Mouse (Mus musculus) spleen, postnatal 14 days (tissue): ENCODE measurements at regions not wholly inside any gene's neighbourhood (a gene's known extent, or its start where the extent isn't known, plus 50 kb on each side); places are given as distances from the start of the nearest gene placed in this dataset.

Source experiments
- DNase-seq, 2 experiments: peaks; one replicate each; pipeline ENCODE4 v3.0.0; 2021 to 2022; ENCODE audit warnings: low spot score in 2 of 2

- no peak for DNase-seq
Observed at GRCm38 (mm10) chr10:98765786-98766419, 148.3 kb upstream of the Atp2b1 start.

DNA sequence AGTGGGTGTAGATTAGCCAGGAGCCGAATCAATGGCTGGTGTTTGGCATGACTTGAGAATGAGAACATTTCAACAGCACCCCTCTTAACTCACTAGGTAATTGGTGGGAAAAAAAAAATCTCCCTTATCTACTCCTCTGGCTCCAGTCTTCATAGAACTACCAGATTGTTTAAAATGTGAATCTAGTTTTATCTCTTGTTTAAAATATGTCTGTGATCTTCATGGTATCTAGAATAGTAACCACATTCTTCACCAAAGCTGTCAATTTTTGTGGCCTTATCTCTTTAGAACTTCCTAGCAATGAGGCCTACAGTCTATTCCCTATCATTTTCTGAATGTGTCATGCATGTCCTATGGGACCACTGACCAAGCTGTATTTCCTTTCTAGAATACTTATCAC lies 134.4 kb upstream of the Atp2b1 start:
- DNase-seq = no peak

DNA sequence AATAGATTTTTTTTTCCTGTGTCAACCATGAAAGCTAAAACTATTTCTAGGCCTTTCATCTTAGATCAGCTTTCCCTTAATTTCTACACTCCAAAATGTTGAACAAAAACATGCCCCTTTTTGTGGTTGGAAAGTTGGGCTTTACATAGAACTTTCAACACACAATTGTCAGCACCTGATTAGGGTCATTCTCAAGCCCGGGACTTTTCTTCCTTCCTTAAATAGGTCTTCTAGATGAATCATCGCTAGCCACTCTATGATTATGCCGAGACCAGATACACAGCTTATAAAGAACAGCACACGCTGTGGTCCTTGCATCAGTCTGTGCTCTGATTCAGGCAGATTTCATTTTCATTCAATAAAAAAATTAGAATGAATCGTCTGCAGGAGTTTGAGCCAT lies 133.3 kb upstream of the Atp2b1 start:
- no peak for DNase-seq

DNA sequence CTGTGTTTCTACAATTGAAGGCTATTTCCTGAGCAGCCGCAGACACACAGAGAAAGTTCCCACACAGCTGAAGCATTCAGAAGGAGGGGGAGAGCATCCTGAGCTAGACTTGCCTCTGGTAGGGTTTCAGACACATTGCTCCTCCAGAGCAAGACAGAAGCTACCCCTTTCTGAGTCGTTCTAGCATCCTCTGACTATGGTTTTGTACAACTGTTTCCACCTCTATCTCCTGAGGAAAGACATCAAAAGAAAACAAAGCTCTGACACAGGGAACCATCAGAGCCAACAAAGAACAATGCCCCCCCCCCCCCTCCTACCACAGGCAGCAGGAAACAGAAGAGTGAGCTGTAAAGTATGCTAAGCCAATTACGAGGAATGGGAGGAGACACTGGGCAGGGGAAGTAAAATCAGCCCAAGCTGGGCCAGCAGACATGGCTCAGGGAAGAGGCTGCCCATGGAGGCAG lies 132.3 kb upstream of the Atp2b1 start:
- DNase-seq = no peak

DNA sequence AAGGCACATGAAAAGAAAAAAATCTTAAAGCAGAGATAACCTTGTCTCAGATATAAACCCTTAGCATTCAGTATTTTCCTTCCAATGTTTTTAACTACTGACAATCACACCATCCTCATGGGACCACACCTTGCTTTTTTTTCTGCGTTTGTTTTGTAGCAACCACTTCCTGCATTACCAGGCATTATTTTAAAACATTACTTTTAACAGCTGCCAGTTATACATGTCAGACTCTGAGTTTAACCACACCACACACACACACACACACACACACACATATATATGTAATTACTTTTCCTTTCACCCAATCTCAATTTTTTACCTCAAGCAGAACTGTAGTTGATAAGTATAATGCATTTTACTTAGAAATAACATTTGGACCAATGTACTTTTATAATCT lies 128.8 kb upstream of the Atp2b1 start:
- DNase-seq = no peak

DNA sequence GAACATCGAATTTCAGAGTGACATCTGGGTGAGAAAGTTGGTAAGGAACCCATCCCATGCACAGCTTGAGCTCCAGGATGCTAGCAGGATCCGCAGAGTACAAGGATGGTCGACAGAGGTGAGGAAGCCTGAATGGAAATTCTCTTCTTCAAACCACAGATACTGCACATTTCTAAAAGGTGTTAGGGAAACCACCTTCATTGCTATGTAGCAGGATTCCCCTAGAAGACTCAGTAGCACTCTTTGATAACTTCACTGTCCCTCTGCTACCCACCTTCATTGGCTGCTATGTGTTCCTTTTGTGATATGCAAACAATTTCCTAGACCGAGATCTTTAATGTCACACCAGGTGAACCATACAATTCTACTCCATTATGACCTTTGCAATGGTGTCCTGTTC lies 128.1 kb upstream of the Atp2b1 start:
- DNase-seq = no peak

DNA sequence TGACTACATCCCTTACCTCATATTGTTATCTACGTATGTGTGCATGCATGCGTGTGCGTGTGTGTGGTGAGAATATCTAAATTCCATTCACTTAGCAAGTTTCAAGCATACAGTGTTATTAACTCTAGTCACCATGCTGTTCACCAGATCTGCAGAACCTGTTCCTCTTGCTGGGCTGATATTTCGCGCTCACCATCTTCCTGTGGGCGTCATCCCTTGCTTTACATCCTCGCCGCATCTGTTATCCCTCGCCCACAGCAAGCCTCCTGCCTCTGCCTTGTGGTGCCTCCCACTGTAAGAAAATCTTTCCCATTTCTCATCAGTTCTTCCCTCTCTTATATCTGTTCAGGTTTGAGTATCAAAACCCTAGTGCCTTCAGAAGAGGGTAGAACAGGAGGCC lies 124.4 kb upstream of the Atp2b1 start:
- no peak for DNase-seq

DNA sequence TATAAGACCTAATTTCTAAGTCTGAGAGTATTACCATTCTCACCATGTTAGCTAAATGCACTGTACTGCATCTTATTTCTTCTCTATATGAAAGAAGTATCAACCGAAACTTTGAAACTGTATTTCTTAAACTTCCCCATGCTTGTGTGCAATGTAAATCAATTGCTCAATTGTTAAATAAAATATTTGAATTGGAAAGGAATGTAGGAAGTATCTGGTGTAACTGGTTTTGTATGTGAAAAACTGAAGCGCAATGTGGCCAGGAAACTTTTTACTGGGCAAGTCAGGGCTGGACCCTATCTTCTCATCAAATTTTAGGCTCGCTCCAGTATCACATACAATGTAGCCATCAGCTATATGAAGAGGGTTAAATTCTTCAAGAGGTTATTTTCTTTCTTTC lies 123.8 kb upstream of the Atp2b1 start:
- DNase-seq = no peak

- no peak for DNase-seq
Observed at GRCm38 (mm10) chr10:98792019-98792741, 122.0 kb upstream of the Atp2b1 start.

DNA sequence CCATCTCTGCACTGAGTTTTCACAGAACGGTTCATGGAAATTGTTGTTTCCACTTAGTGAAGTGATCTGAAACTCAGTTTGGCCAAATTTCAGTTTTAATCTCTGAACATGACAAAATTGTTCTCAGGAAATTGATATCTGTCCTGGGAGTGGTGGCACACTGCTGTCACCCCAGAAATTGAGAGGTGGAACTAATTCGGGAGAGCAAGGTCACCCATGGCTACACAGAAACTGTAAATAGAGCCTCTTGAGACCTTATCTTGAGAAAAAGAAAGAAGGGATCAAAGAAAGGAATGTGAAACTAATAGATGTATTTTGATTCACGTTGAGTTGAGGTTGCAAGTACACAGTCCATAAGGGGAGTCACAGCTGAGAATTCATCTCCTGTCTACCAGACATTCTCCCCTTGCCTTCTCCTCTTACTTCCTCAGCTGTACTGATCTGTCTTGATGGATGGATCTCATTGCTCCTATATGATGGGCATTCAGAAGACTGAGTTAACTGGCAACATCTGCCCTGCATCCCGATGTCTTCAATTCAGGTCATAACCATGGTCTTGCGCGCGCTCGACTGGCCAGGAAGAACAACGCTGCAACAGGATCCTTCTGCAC lies 120.2 kb upstream of the Atp2b1 start:
- no peak for DNase-seq

DNA sequence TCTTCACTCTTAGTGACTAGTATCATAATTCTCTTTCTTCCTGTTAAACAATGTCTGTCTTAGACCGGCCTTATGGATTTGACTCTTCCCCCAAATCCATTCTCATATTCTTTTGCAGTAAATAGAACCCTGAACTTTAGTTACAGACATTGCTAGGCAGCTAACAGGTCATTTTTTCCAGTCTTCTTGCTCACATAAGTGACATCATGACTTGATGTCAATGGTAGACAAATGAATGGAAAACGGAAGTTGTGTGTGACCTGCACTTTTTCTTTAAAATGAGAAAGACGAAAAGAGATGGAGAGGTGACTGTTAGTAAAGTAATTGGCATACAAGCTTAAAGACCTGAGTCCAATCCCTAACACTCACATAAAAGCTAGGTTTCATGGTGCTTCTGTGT lies 118.2 kb upstream of the Atp2b1 start:
- no peak for DNase-seq

DNA sequence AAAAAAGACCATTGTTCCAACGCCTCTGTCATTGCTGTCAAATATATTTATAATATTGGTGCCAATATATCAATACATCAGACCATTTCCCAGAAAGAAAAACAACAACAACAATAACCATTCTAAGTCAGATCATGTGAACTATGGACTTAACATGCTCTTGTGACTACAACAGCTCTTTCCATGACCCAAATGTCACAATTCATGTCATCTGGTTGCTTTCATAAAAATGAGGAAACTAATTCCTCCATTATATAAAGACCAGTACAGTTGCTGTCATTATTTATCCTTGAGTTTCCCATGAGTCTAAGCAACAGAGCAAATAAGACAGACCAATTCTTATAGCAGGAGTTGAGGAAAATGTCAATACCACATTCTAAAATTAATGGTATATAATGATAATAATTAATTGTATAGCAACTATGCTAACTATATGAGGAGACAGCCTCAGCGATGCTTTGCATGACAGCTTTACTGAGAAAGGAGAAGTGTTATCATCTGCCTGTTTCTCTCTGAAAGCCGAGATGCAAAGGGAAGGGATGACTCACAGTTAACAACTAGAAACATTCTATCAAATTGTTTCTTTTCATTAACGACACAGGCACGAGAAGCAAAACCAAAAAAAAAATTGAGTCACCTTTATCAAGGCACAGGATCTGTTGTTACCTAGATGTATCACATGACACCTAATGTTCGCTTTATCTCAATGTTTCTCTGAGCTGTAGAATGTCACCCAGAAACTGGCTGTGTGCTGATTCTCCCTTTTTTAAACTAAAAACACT lies 115.4 kb upstream of the Atp2b1 start:
- no peak for DNase-seq

- DNase-seq = no peak
Observed at GRCm38 (mm10) chr10:98799830-98800229, 114.4 kb upstream of the Atp2b1 start.

DNA sequence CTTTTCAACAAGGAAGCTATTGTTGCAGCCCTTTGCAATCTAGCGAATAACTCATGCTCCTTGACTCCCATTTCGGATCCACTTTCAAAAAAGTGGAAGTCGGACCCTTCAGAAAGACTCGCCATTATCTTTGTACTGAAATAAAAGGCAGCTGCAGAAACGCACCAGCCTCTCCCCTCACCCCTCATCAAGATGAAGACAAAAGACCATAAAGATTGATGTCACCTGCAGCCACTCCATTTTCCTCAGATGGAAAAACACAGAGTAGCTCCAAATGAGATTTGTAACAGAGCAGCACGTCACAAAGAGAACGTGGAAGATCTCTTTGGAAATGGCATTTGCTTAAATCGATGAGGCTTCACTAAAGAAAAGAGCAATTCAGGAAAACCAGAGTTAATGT lies 113.3 kb upstream of the Atp2b1 start:
- no peak for DNase-seq

GRCm38 (mm10) chr10:98805013-98805412 lies 109.2 kb upstream of the Atp2b1 start:
- DNase-seq = no peak

GRCm38 (mm10) chr10:98806798-98807535 lies 107.2 kb upstream of the Atp2b1 start:
- no peak for DNase-seq

DNA sequence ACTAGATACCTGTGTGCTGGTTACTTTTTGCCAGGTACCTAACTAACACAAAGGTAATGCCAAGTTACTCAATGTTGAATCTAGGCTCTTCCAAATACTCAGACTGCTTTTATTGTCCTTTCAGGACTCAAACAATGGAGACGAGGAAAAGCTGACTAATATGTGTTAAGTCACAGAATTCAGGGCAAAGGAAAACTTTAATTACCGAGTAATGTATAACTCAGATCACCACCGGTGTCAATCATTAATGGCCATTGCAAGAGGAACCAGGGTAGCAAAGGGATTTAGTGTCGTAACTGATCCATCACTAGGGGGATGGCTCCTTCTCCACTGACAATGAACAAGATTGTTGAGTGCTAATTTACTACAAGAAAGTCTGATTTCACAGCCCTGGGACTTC lies 105.6 kb upstream of the Atp2b1 start:
- DNase-seq = no peak

- DNase-seq = no peak
Observed at GRCm38 (mm10) chr10:98829051-98829450, 85.2 kb upstream of the Atp2b1 start.

GRCm38 (mm10) chr10:98831488-98831887 lies 82.7 kb upstream of the Atp2b1 start:
- DNase-seq = no peak

DNA sequence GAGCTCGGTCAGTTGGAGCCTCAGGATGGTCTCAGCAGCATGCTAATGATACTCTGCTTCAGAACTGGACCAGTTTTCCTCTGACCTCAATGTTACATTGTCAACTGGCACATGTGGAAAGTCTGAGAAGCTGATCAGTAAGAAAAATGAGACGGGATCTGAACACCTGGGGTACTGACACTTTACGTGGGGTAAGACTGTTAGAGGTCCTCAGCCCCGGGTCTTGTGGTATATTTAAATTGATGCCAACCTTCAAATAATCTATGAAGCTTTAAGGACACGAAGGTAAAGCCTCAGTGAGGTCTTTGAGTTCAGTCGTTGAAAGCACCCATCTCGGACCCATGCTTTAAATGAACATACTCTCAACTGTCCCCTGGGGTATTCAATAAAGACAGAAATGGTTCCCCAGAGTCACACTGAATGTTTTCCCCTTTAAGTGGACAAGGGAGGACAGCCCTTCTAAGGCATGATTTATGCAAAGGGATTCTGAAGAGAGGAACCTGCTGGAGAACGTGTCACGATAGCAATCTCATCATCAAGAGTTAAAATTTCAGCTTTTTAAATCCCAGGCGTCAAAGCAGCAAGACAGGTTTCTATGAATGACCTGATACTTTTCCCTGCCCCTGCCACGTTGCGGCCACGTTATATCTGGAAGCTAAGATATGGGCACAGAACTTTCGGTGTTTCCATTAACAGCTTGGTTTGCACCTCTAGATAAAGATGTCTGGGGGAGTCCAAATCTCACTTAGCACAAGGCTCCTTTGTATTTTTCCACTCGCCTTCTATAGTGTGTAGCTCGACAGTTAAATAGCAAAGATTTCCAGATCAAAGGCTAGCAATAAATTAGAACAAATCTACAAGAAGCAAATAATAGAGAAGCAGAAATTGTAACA lies 76.7 kb upstream of the Atp2b1 start:
- DNase-seq = no peak
